In the genomic region with DNA sequence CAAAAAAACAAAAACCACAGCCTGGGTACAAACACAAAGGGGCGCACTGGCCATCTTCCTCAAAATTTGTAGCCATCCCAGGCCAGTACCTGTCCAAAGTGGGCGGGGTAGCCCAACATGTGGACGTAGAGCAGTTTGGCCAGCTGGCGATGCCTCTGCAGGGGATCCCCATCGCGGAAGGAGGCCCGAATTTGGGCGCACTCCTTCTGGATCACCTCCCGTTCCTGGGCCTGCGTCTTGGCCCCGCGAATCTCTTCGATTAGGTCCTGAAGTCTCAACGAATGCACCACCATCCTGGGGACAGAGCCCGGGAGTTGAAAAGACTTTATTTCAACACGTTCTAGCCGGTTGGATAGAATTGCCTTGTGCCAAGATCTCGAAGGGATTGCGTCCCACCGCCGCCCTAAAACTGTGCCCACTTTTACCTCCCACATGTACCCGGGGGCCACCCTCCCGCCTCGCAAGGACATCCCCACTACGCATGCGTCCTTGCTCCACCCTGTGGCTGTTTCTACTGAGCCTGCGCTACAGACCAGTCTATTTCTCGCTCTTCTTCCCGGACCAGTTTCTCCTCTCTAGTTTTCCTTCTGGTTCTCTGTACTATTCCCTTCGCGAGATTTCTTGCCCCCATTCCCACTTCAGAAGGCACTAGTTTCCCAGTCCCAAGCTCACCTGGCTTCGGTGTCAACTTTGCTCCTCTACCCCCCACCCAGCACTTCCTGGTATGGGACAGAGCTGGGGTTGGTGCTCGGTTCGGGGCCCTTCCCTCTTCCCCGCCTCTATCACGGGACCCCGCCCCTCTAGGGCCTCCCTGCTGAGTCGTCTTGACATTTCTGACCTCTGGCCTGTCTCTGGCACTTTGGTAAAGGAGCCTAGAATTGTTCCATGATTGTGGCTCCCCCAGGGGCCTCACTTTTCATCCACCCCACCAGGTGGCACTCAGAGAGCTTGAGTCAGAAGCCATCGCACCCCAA, we compare ENCODE assay signal across 8 mouse cellular contexts. TPM values are rescaled to one million over a fixed set of nuclear protein-coding genes. Genes with fewer than 3 reads are reported as not detected.
DNase-seq lines count a peak whose midpoint lies in the region; ATAC-seq lines count a peak whose summit lies in the region.

TSS of gene Ap1g2 (minus strand) at position 758 of the 974 bp plus-strand sequence.

- peak within 1 kb of the TSS; percentile 69 for H3K9ac ChIP-seq in heart, embryonic 14.5 days (ENCODE audit: low read length)
- H3K9ac ChIP-seq in liver, embryonic 15.5 days, result peak within 1 kb of the TSS; percentile 48
- H3K9ac ChIP-seq in neural tube, embryonic 11.5 days (ENCODE audit: low read length), result peak within 1 kb of the TSS; percentile 62

- WGBS in heart, embryonic 14.5 days, result under 1% methylated on average over 39 of the region's 39 CpGs
- WGBS in liver, embryonic 15.5 days (ENCODE audit: insufficient replicate concordance), result under 1% methylated on average over 39 of the region's 39 CpGs
- WGBS in neural tube, embryonic 11.5 days, result under 1% methylated on average over 39 of the region's 39 CpGs

- H3K4me3 ChIP-seq in heart, embryonic 14.5 days (ENCODE audit: control insufficient read depth in 1 of 2, insufficient read depth in 1 of 2, low read depth in 1 of 2, low read length in 2 of 2), result peak within 1 kb of the TSS; percentile 57 to 58
- peak within 1 kb of the TSS; percentile 66 for H3K4me3 ChIP-seq in liver, embryonic 15.5 days (replicated peaks)
- H3K4me3 ChIP-seq in neural tube, embryonic 11.5 days (ENCODE audit: low read depth, low read length), result peak within 1 kb of the TSS; percentile 42

- peak within 1 kb of the TSS; percentile 82 for H3K4me2 ChIP-seq in heart, embryonic 14.5 days (ENCODE audit: low read length)
- peak within 1 kb of the TSS; percentile 89 for H3K4me2 ChIP-seq in liver, embryonic 15.5 days
- peak within 1 kb of the TSS; percentile 88 for H3K4me2 ChIP-seq in neural tube, embryonic 11.5 days (ENCODE audit: low read depth)

- H3K4me1 ChIP-seq in heart, embryonic 14.5 days (ENCODE audit: control insufficient read depth in 2 of 2, insufficient read depth in 2 of 2, low read length in 2 of 2), result peaks cover 12 to 17% of the 10 kb centered on the region in 2 experiments
- peaks cover 24% of the 10 kb centered on the region for H3K4me1 ChIP-seq in liver, embryonic 15.5 days (replicated peaks)
- peaks cover 17% of the 10 kb centered on the region for H3K4me1 ChIP-seq in neural tube, embryonic 11.5 days (ENCODE audit: control insufficient read depth, insufficient read depth, low read length)

- ATAC-seq in heart, embryonic 14.5 days (ENCODE audit: insufficient number of reproducible peaks, insufficient read depth, low FRiP score, low read depth), result peak; percentile 53
- peak; percentile 93 for ATAC-seq in liver, embryonic 15.5 days (ENCODE audit: insufficient read depth)
- peak; percentile 58; the same call in 1 of the 2 replicates for ATAC-seq in neural tube, embryonic 11.5 days (ENCODE audit: insufficient read depth, low FRiP score, low TSS enrichment)

- peaks cover 31% of the 10 kb centered on the region for H3K27me3 ChIP-seq in heart, embryonic 14.5 days (ENCODE audit: control insufficient read depth, insufficient read depth, low read length)
- H3K27me3 ChIP-seq in liver, embryonic 15.5 days, result peaks cover 35% of the 10 kb centered on the region
- H3K27me3 ChIP-seq in neural tube, embryonic 11.5 days (ENCODE audit: control insufficient read depth, insufficient read depth, low read length), result peaks cover 4% of the 10 kb centered on the region; the same call in 1 of the 2 replicates

- H3K27ac ChIP-seq in heart, embryonic 14.5 days (replicated peaks in 1 of 2; ENCODE audit: control insufficient read depth in 1 of 2, insufficient read depth in 1 of 2, low read depth in 2 of 2, low read length in 2 of 2), result peak within 1 kb of the TSS in 1 of 2 experiments; percentile 63; a peak in 2 of 4 replicates
- peak within 1 kb of the TSS; percentile 78 for H3K27ac ChIP-seq in liver, embryonic 15.5 days (replicated peaks)
- no peak within 1 kb of the TSS for H3K27ac ChIP-seq in neural tube, embryonic 11.5 days (ENCODE audit: low read depth, low read length)

- H3K36me3 ChIP-seq in heart, embryonic 14.5 days (ENCODE audit: control insufficient read depth, insufficient read depth, low read length), result peaks cover 6% of the 10 kb centered on the region; the same call in 1 of the 2 replicates
- peaks cover 10% of the 10 kb centered on the region for H3K36me3 ChIP-seq in liver, embryonic 15.5 days (replicated peaks)
- H3K36me3 ChIP-seq in neural tube, embryonic 11.5 days (ENCODE audit: control insufficient read depth, insufficient read depth, low read length), result no peaks in the 10 kb centered on the region

- DNase-seq in CD4-positive, CD25-positive, alpha-beta regulatory T cell, adult 2 months (ENCODE audit: low read depth, low spot score), result peak; percentile 89
- DNase-seq in brain, embryonic 18.5 days (ENCODE audit: low read depth, low spot score), result peak; percentile 78
- peak; percentile 61 for DNase-seq in fibroblast of lung, adult 2 months (ENCODE audit: low read depth)
- peak; percentile 88 for DNase-seq in kidney, postnatal 14 days
- DNase-seq in neural tube, embryonic 11.5 days (ENCODE audit: low spot score), result peak; percentile 74
- peak; percentile 86 for DNase-seq in telencephalon, adult 2 months (ENCODE audit: low read depth, low spot score)

- no peaks in the 10 kb centered on the region for H3K9me3 ChIP-seq in heart, embryonic 14.5 days (ENCODE audit: control insufficient read depth, low read length)
- no peaks in the 10 kb centered on the region for H3K9me3 ChIP-seq in liver, embryonic 15.5 days (replicated peaks)
- no peaks in the 10 kb centered on the region for H3K9me3 ChIP-seq in neural tube, embryonic 11.5 days (ENCODE audit: control insufficient read depth, low read length)

RNA-seq across cellular contexts. Expression of gene Ap1g2, which starts in this region (rescaled TPM):
- 7.6 and 8.6 TPM in 2 replicates for polyA plus RNA-seq in heart, embryonic 14.5 days (2014; fragmentation: Nextera tagmentation; extraction: Ambion mirVana)
- polyA plus RNA-seq in liver, embryonic 15.5 days (2015; fragmentation: Nextera tagmentation; extraction: Ambion mirVana), result 16.3 and 17.4 TPM in 2 replicates
- 6.8 and 7.3 TPM in 2 replicates for polyA plus RNA-seq in neural tube, embryonic 11.5 days (2014; fragmentation: Nextera tagmentation; extraction: Ambion mirVana)
